Mouse (Mus musculus) gastrocnemius, postnatal 4 days (tissue): ENCODE measurements at regions not wholly inside any gene's neighbourhood (a gene's known extent, or its start where the extent isn't known, plus 50 kb on each side); places are given as distances from the start of the nearest gene placed in this dataset.

Experiments
- DNase-seq, 2 experiments: peaks; one replicate each; pipeline ENCODE4 v3.0.0; 2021 to 2022; ENCODE audit warnings: low spot score in 2 of 2, mixed read lengths in 2 of 2

DNA sequence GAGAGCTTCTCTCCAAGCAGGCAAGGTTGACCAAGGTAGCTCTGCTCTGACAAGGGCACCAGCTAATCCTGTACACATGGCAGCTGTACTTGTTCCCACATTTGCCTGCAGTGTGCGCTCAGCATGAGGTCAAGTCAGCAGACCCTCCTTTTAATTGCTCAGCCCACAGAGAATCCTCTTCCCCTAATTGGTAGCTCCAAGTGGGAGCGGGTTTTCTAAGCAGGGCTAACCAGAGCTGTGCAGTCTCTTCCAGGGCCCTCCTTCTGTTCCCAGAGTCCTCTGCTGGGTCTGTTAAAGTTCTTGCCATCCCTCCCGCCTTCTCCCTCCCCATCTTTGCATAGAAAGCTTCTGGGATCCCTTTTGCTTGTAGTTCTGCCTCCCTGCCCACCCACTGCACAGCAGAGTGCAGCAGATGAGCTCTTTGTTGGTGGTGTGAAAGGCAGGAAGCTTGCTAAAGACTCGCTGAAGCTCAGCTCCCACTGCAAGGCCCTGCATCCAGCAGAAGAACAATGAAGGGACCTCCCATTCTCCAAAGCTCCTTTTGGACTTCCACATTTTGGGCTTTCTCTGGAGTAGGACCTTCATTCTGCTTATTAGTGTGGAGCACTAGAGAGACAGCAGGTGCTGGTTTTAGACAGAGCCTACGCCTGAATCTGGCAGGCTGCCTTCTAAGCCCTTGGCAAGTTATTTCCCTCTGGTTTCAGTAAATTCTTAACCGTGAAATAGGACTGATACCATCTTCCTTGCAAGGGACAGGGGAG, 235.3 kb upstream of the Serp2 start:
- peak in 1 of 2 experiments; percentile 34 for DNase-seq

- no peak for DNase-seq
These were observed 232.7 kb upstream of the Serp2 start for GRCm38 (mm10) chr14:76789376-76789775.

DNA sequence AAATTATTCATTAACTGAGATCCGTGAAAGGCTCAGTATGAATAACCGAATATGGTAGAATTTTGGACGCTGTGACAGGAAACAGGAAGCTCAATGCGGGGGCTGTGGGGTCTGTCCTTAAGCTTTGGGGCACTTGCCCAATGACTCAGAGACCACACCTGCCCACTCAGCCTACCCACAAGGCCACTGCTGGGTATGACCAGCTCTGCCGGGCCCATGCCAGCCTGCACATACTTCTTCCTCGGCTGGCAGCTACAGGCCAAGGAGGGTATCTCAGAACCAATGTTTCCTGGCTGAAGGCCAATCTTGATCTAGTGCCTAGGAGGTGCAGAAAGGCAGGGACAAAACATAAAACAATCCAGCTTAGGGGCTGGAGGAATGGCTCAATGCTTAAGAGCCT, 230.9 kb upstream of the Serp2 start:
- no peak for DNase-seq

GRCm38 (mm10) chr14:76786214-76786613, 229.5 kb upstream of the Serp2 start:
- DNase-seq = no peak

DNA sequence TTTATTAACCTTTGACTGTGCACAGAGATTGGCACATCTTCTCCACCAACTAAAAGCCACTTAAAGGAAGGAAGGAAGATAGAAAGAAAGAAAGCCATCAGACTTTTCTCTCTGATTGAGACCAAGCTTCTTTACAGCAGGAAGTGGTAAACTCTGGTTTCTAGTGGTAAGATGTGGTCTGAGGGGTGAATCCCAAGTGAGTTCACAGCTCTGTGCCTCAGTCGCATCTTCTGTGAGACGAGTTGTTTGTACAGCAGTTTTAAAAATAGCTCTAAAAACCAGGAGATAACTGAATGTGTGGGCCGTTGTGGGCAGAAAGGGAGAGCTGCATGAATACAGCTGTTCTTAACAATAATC, 224.8 kb upstream of the Serp2 start:
- DNase-seq = no peak

- no peak for DNase-seq
These were observed 224.2 kb upstream of the Serp2 start for GRCm38 (mm10) chr14:76780572-76781523.

- DNase-seq = no peak
These were observed 222.1 kb upstream of the Serp2 start for GRCm38 (mm10) chr14:76778541-76779399.

DNA sequence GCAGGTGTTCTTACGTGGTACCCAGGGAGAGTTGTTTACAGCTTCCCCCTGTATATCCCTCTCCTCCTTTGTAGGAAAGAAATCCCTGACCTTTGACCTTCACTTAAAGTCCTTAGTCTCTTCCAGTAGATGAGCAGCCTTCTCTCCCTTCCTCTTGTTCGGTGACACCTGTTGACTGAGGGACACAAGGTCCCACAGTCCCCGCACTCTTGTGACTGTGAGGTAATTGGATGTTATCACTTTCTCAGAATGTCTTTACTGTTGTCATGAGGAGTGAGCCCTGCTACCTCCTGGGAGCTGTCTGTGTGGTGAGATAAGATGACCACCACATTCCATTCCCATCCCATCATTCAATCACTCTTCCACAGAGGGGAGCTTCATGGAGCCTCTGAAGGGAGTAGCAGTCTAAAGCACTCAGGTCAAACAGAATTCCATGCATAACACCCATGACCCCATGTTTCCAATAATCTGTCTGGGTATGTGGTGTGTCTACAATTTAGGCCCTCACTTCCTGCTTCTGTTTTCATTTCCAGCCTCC, 218.8 kb upstream of the Serp2 start:
- DNase-seq = no peak

GRCm38 (mm10) chr14:76772781-76773438, 216.2 kb upstream of the Serp2 start:
- DNase-seq = no peak

DNA sequence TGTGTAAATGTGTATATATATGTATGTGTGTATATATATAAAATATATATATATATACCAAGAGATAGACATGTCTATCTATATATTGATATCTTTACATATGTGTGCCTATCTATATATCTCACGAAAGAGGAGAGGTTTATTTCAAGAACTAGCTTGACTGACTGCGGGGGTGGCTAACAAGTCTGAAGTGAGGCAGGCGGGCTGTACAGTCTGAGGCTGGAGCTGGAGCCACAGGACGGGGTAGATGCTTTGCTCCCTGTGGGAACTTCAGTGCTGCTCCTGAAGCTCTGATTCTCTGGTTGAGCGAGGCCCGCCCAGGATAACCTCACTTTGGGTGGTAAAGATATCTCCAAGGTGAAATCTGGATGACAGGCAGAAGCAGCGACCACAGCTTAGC, 213.4 kb upstream of the Serp2 start:
- DNase-seq = no peak

- no peak for DNase-seq
These were observed 210.6 kb upstream of the Serp2 start for GRCm38 (mm10) chr14:76767301-76767700.

- no peak for DNase-seq
These were observed 209.6 kb upstream of the Serp2 start for GRCm38 (mm10) chr14:76766186-76766713.

DNA sequence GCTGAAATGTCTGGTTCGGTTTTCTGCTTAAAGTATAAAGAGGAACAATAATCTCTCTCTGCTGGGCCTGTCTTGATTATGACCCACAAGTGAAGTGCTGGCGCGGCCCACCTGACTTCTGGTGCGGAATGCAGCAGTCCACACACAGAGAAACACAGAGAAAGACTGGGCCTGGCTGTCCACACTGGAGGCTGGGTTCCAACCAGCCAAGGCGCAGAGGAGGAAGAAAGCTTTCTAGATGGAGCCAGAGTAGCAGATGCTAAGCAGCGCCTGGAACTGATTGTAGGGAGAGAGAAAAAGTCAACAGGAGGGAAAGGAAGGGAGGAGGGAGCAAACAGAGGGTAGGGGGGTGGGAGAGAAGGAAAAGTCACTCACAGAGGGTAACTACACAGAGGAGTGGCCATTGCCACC, 208.4 kb upstream of the Serp2 start:
- peak in 1 of 2 experiments; percentile 47 for DNase-seq

GRCm38 (mm10) chr14:76764390-76764796, 207.7 kb upstream of the Serp2 start:
- DNase-seq = peak in 1 of 2 experiments; percentile 18

GRCm38 (mm10) chr14:76763539-76763938, 206.8 kb upstream of the Serp2 start:
- no peak for DNase-seq

- no peak for DNase-seq
These were observed 206.1 kb upstream of the Serp2 start for GRCm38 (mm10) chr14:76762777-76763176.

DNA sequence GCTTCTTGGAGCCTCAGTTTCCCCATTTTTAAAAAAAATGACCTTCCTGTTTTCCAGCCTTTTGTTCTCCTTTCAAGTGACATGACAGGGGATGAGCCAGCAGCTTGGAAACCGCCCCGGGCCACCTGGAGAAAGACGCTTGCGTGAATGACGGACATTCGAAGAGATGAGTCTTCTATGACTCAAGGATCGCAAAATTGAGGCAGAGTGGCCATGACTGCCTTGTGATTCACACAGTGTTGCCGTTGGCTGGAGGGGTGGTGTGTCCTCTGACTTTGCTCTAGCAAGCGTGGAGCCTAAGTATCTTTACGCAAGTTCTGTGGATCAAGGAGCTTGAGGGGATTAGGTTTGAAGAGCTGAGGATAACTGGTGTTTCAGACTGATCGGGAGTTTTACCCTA, 205.0 kb upstream of the Serp2 start:
- DNase-seq = no peak

DNA sequence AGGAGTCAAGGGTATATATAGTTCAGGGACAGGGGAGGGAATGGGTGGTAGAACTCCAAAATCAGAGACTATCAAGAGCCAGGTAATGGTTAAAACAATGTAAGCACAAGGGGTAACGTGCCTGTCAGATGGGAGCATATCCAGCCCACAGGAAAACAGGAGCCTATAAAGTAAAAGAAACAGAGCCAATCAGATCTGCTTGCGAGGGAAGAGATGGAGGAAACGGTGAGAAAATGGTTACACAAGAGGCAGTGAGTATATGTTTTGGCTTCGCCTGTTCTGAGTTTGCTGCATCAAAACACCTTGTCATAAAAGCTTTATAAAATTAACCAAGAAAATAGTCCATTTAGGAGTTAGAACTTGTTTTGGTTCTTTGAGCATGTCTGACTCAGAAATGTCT, 204.6 kb upstream of the Serp2 start:
- no peak for DNase-seq

- peak in 1 of 2 experiments; percentile 46 for DNase-seq
These were observed 203.9 kb upstream of the Serp2 start for GRCm38 (mm10) chr14:76760509-76761023.

- DNase-seq = no peak
These were observed 202.7 kb upstream of the Serp2 start for GRCm38 (mm10) chr14:76759377-76759776.
